Mouse (Mus musculus): ENCODE results near the gene Dclk1. TPM values are rescaled to one million over a fixed set of nuclear protein-coding genes. Genes with fewer than 3 reads are reported as not detected.

Dclk1 gene
- polyA plus RNA-seq, 2 experiments, result 0.04 to 0.08 TPM

DNA sequence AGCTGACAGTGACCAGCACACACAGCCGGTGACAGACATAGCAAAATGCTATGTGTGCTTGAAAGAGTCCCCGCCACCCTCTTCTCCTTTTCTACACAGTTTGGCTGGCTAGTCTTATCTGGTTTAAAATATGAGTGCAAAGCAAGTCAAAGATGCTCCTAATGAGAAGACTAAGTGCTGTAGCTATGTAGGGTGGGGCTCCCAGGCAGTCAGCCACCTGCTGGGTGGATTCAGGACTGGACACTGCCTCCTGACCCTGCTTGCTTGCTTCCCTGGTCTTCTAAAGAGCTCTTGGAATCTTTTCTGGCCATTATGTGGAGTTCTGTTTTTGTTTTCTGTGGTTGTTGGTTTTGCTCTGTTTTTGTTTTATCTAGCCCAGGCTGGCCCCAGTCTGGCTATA lies 108.0 kb downstream of the Dclk1 start:
- DNase-seq (ENCODE audit: low read depth in 3 of 3, low spot score in 3 of 3) (no peak), ATAC-seq (ENCODE audit: insufficient read depth) (no peak)
- WGBS (ENCODE audit: insufficient replicate concordance), result 58% methylated on average over 2 of the region's 2 CpGs
- no peak overlapping the region for H3K9ac ChIP-seq (replicated peaks)
- H3K4me2 ChIP-seq (ENCODE audit: low read depth), result no peak overlapping the region
- no peaks in the 10 kb centered on the region for H3K9me3 ChIP-seq (ENCODE audit: control insufficient read depth, low read length)
- H3K27me3 ChIP-seq (ENCODE audit: control insufficient read depth, insufficient read depth, low read length), result no peaks in the 10 kb centered on the region
- H3K36me3 ChIP-seq (replicated peaks; ENCODE audit: control insufficient read depth, insufficient read depth, low read depth), result no peaks in the 10 kb centered on the region
- TF ChIP-seq CTCF (IDR thresholded peaks at IDR 0.05; ENCODE audit: low read depth), result no peak
- no peak for TF ChIP-seq EP300 (IDR thresholded peaks at IDR 0.05; ENCODE audit: low read depth)
- no peaks in the 10 kb centered on the region for H3K4me1 ChIP-seq (replicated peaks; ENCODE audit: control insufficient read depth in 2 of 2, insufficient read depth in 2 of 2, low read length in 1 of 2)
- H3K27ac ChIP-seq, result no peak overlapping the region
- H3K4me3 ChIP-seq (ENCODE audit: insufficient read depth in 1 of 2, low read depth in 2 of 2, low read length in 2 of 2), result no peak overlapping the region

DNA sequence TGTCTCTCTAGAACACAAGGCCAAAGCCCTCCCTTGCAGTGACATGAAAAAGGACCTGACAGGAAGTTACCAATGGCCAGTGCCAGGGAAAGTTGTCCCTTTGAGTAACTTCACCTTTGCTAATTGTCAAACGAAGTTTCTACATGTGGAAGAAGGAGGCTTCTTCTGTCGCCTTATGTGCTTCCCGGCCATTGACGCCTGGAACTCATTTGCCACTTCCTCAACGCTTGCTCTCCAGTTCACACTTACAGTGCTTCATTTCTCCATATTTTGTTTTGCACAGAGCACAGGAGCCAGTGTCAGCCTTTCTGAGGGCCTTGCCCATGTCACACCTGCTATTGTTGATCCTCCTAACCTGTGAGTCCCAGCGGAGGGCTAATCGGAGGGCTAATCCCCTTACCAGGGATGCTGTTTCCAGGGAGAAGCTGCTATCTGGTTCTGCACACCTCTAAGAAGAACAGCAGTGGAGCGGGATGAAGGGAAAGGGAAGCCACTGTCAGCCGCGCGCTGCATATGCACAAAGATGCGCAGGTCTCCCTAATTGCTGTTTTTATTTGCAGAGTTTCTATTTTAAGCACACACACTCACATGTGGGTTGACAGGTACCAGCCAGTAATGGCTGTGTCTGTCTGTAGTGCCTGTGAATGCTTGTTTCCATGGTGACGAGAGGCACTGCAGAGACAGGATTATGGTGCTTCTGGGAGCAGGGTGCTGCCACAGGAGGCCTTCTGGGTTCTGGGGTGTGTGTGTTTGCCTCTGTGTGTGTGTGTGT lies 109.3 kb downstream of the Dclk1 start:
- H3K27me3 ChIP-seq (ENCODE audit: control insufficient read depth, insufficient read depth, low read length), result no peaks in the 10 kb centered on the region
- WGBS (ENCODE audit: insufficient replicate concordance), result 66% methylated on average over 13 of the region's 13 CpGs
- no peak for DNase-seq (ENCODE audit: low read depth in 3 of 3, low spot score in 3 of 3)

DNA sequence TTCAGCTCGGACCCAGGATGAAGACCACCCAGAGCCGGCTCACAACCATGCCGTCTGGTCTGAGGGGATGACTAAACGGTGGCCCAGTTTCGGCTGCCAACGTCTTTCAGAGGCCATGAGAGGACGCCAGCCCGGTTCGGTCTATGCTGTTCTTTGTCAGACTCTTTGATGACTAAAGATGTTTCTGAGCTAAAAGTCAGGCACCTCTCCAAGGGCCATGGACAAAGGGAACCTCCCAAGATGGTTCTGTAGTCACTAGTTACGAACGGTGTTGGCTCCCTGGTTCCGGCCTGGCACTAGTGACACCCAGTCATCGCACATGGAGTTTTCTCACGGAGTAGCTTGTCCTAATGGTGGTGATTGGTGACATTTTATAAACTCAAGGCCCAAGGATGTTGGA lies 110.4 kb downstream of the Dclk1 start:
- TF ChIP-seq CTCF (IDR thresholded peaks at IDR 0.05; ENCODE audit: low read depth) (no peak), EP300 (IDR thresholded peaks at IDR 0.05; ENCODE audit: low read depth) (no peak)
- H3K4me1 ChIP-seq (replicated peaks; ENCODE audit: control insufficient read depth in 2 of 2, insufficient read depth in 2 of 2, low read length in 1 of 2), result no peaks in the 10 kb centered on the region
- H3K4me2 ChIP-seq (ENCODE audit: low read depth), result no peak overlapping the region
- DNase-seq (ENCODE audit: low read depth in 3 of 3, low spot score in 3 of 3) (no peak), ATAC-seq (ENCODE audit: insufficient read depth) (no peak)
- 78% methylated on average over 14 of the region's 14 CpGs for WGBS (ENCODE audit: insufficient replicate concordance)
- H3K9me3 ChIP-seq (ENCODE audit: control insufficient read depth, low read length), result no peaks in the 10 kb centered on the region
- no peak overlapping the region for H3K4me3 ChIP-seq (ENCODE audit: insufficient read depth in 1 of 2, low read depth in 2 of 2, low read length in 2 of 2)
- no peaks in the 10 kb centered on the region for H3K27me3 ChIP-seq (ENCODE audit: control insufficient read depth, insufficient read depth, low read length)
- no peaks in the 10 kb centered on the region for H3K36me3 ChIP-seq (replicated peaks; ENCODE audit: control insufficient read depth, insufficient read depth, low read depth)
- H3K27ac ChIP-seq, result no peak overlapping the region
- H3K9ac ChIP-seq (replicated peaks), result no peak overlapping the region

More for the DNA sequence above, 109.3 kb downstream of the Dclk1 start:
- TF ChIP-seq EP300 (IDR thresholded peaks at IDR 0.05; ENCODE audit: low read depth), result no peak
- TF ChIP-seq CTCF (IDR thresholded peaks at IDR 0.05; ENCODE audit: low read depth), result no peak
- Histone ChIP-seq H3K4me2 (ENCODE audit: low read depth) (no peak overlapping the region), H3K27ac (no peak overlapping the region), H3K9me3 (ENCODE audit: control insufficient read depth, low read length) (no peaks in the 10 kb centered on the region), H3K4me1 (replicated peaks; ENCODE audit: control insufficient read depth in 2 of 2, insufficient read depth in 2 of 2, low read length in 1 of 2) (no peaks in the 10 kb centered on the region), H3K9ac (replicated peaks) (no peak overlapping the region), H3K4me3 (ENCODE audit: insufficient read depth in 1 of 2, low read depth in 2 of 2, low read length in 2 of 2) (no peak overlapping the region), H3K36me3 (replicated peaks; ENCODE audit: control insufficient read depth, insufficient read depth, low read depth) (no peaks in the 10 kb centered on the region)
- no peak for ATAC-seq (ENCODE audit: insufficient read depth)

DNA sequence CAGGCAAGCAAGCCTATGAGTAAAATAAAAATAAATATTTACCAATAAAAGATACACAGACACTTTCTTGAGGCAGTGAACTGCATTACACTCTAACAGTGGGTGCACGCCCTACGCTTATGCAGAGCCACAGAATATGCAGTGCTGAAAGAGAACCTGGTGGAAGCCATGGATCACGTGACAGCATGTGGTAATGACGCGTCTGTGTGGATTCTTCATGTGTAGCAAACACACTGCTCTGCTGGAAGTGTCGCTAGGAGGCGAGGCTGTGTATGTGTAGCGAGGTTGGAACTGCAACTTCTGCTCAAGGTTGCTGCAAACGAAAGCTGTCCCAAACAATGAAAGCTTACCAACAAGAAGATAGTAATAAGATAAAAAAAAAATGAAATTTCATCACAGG lies 111.0 kb downstream of the Dclk1 start:
- Histone ChIP-seq H3K9ac (replicated peaks) (no peak overlapping the region), H3K4me2 (ENCODE audit: low read depth) (no peak overlapping the region), H3K4me3 (ENCODE audit: insufficient read depth in 1 of 2, low read depth in 2 of 2, low read length in 2 of 2) (no peak overlapping the region), H3K4me1 (replicated peaks; ENCODE audit: control insufficient read depth in 2 of 2, insufficient read depth in 2 of 2, low read length in 1 of 2) (no peaks in the 10 kb centered on the region), H3K36me3 (replicated peaks; ENCODE audit: control insufficient read depth, insufficient read depth, low read depth) (no peaks in the 10 kb centered on the region), H3K27ac (no peak overlapping the region), H3K9me3 (ENCODE audit: control insufficient read depth, low read length) (no peaks in the 10 kb centered on the region), H3K27me3 (ENCODE audit: control insufficient read depth, insufficient read depth, low read length) (no peaks in the 10 kb centered on the region)
- no peak for TF ChIP-seq CTCF (IDR thresholded peaks at IDR 0.05; ENCODE audit: low read depth)
- TF ChIP-seq EP300 (IDR thresholded peaks at IDR 0.05; ENCODE audit: low read depth), result no peak
- 64% methylated on average over 9 of the region's 9 CpGs for WGBS (ENCODE audit: insufficient replicate concordance)
- no peak for DNase-seq (ENCODE audit: low read depth in 3 of 3, low spot score in 3 of 3)
- ATAC-seq (ENCODE audit: insufficient read depth), result no peak

DNA sequence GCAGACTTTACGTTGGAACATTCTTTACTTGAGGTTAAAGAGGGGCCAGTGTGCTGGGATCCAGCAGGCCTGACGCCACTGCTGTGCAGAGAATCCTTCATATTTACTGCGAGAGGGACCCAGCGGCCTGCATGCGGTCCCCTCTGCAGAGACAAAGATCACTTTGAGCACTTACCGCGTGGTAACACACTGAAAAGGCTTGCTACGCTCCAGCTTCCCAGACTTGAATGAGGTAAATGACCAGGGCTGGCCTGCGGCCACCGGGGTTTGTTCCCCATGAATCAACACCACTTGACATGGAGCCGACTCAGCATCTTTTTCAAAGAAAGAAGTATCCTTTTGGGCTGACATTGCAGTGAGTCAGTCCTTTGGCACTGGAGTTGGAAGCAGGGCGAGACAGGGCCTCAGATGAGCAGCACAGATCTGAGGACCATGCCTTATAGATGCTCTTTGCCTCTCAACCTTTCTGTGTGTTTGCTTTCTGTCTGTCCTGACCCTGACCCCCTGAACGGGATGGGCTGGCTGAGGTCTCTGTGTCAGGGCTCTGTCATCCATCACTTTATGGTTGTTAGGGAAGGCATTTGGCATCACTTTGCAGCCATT lies 111.8 kb downstream of the Dclk1 start:
- no peak overlapping the region for H3K27ac ChIP-seq
- no peak for DNase-seq (ENCODE audit: low read depth in 3 of 3, low spot score in 3 of 3)
- no peak for TF ChIP-seq EP300 (IDR thresholded peaks at IDR 0.05; ENCODE audit: low read depth)
- no peak for TF ChIP-seq CTCF (IDR thresholded peaks at IDR 0.05; ENCODE audit: low read depth)
- H3K9ac ChIP-seq (replicated peaks), result no peak overlapping the region
- H3K27me3 ChIP-seq (ENCODE audit: control insufficient read depth, insufficient read depth, low read length), result no peaks in the 10 kb centered on the region
- H3K4me1 ChIP-seq (replicated peaks; ENCODE audit: control insufficient read depth in 2 of 2, insufficient read depth in 2 of 2, low read length in 1 of 2), result no peaks in the 10 kb centered on the region
- 55% methylated on average over 13 of the region's 13 CpGs for WGBS (ENCODE audit: insufficient replicate concordance)
- H3K4me2 ChIP-seq (ENCODE audit: low read depth), result no peak overlapping the region
- H3K4me3 ChIP-seq (ENCODE audit: insufficient read depth in 1 of 2, low read depth in 2 of 2, low read length in 2 of 2), result no peak overlapping the region
- ATAC-seq (ENCODE audit: insufficient read depth), result no peak
- no peaks in the 10 kb centered on the region for H3K36me3 ChIP-seq (replicated peaks; ENCODE audit: control insufficient read depth, insufficient read depth, low read depth)
- no peaks in the 10 kb centered on the region for H3K9me3 ChIP-seq (ENCODE audit: control insufficient read depth, low read length)

Data from liver, embryonic 14.5 days (tissue).